Mouse (Mus musculus): ENCODE measurements around the gene Cd3d. TPM values are rescaled to one million over a fixed set of nuclear protein-coding genes. Genes with fewer than 3 reads are reported as not detected.

The Cd3d gene
- polyA plus RNA-seq (2014; fragmentation: Illumina TruSeq; extraction: RNeasy Lipid Tissue Mini Kit (QIAGEN cat#74804); ENCODE audit: low read depth, low replicate concordance): 8.4 TPM

GRCm38 (mm10) chr9:44981676-44982075 is at the start of gene Cd3d:
Gene Cd3d (plus strand): TSS chr9:44981786.

GRCm38 (mm10) chr9:44965126-44965832 is 16.3 kb upstream of the Cd3d start, which contains the start of gene Ube4a:
Gene Ube4a (minus strand): TSS chr9:44965600.

GRCm38 (mm10) chr9:44980242-44980641 is 1.3 kb upstream of the Cd3d start, which contains the start of gene Cd3g:
Gene Cd3g (minus strand): TSS chr9:44980431.

GRCm38 (mm10) chr9:45009180-45010078 is 27.8 kb downstream of the Cd3d start, which contains the start of gene Cd3e:
Gene Cd3e (minus strand): TSS chr9:45009627.

Other genes starting within 250 kb of the Cd3d start
- gene Phldb1, start 246.6 kb upstream of the Cd3d start, polyA plus RNA-seq (2014; fragmentation: Illumina TruSeq; extraction: RNeasy Lipid Tissue Mini Kit (QIAGEN cat#74804); ENCODE audit: low read depth, low replicate concordance): 0.13 TPM
- 120 TPM for gene Arcn1, start 213.9 kb upstream of the Cd3d start, polyA plus RNA-seq (2014; fragmentation: Illumina TruSeq; extraction: RNeasy Lipid Tissue Mini Kit (QIAGEN cat#74804); ENCODE audit: low read depth, low replicate concordance)
- 95.7 TPM for gene Ift46, start 213.9 kb upstream of the Cd3d start, polyA plus RNA-seq (2014; fragmentation: Illumina TruSeq; extraction: RNeasy Lipid Tissue Mini Kit (QIAGEN cat#74804); ENCODE audit: low read depth, low replicate concordance)
- 0.15 TPM for gene Tmem25, start 182.5 kb upstream of the Cd3d start, polyA plus RNA-seq (2014; fragmentation: Illumina TruSeq; extraction: RNeasy Lipid Tissue Mini Kit (QIAGEN cat#74804); ENCODE audit: low read depth, low replicate concordance)
- gene Ttc36, start 178.7 kb upstream of the Cd3d start, polyA plus RNA-seq (2014; fragmentation: Illumina TruSeq; extraction: RNeasy Lipid Tissue Mini Kit (QIAGEN cat#74804); ENCODE audit: low read depth, low replicate concordance): not detected
- gene Kmt2a, start 100.5 kb upstream of the Cd3d start, polyA plus RNA-seq (2014; fragmentation: Illumina TruSeq; extraction: RNeasy Lipid Tissue Mini Kit (QIAGEN cat#74804); ENCODE audit: low read depth, low replicate concordance): 6.7 TPM
- gene Atp5l, start 61.0 kb upstream of the Cd3d start, polyA plus RNA-seq (2014; fragmentation: Illumina TruSeq; extraction: RNeasy Lipid Tissue Mini Kit (QIAGEN cat#74804); ENCODE audit: low read depth, low replicate concordance): 120 TPM
- 46.0 TPM for gene Ube4a, start 16.2 kb upstream of the Cd3d start, polyA plus RNA-seq (2014; fragmentation: Illumina TruSeq; extraction: RNeasy Lipid Tissue Mini Kit (QIAGEN cat#74804); ENCODE audit: low read depth, low replicate concordance)
- 0.28 TPM for gene Cd3g, start 1.4 kb upstream of the Cd3d start, polyA plus RNA-seq (2014; fragmentation: Illumina TruSeq; extraction: RNeasy Lipid Tissue Mini Kit (QIAGEN cat#74804); ENCODE audit: low read depth, low replicate concordance)
- 0.52 TPM for gene Cd3e, start 27.8 kb downstream of the Cd3d start, polyA plus RNA-seq (2014; fragmentation: Illumina TruSeq; extraction: RNeasy Lipid Tissue Mini Kit (QIAGEN cat#74804); ENCODE audit: low read depth, low replicate concordance)
- 0.55 TPM for gene Mpzl2, start 58.0 kb downstream of the Cd3d start, polyA plus RNA-seq (2014; fragmentation: Illumina TruSeq; extraction: RNeasy Lipid Tissue Mini Kit (QIAGEN cat#74804); ENCODE audit: low read depth, low replicate concordance)
- gene Mpzl3, start 73.4 kb downstream of the Cd3d start, polyA plus RNA-seq (2014; fragmentation: Illumina TruSeq; extraction: RNeasy Lipid Tissue Mini Kit (QIAGEN cat#74804); ENCODE audit: low read depth, low replicate concordance): 1.1 TPM
- gene Jaml, start 97.4 kb downstream of the Cd3d start, polyA plus RNA-seq (2014; fragmentation: Illumina TruSeq; extraction: RNeasy Lipid Tissue Mini Kit (QIAGEN cat#74804); ENCODE audit: low read depth, low replicate concordance): 0.22 TPM
- 0.29 TPM for gene Scn2b, start 136.0 kb downstream of the Cd3d start, polyA plus RNA-seq (2014; fragmentation: Illumina TruSeq; extraction: RNeasy Lipid Tissue Mini Kit (QIAGEN cat#74804); ENCODE audit: low read depth, low replicate concordance)
- gene Scn4b, start 156.6 kb downstream of the Cd3d start, polyA plus RNA-seq (2014; fragmentation: Illumina TruSeq; extraction: RNeasy Lipid Tissue Mini Kit (QIAGEN cat#74804); ENCODE audit: low read depth, low replicate concordance): not detected
- gene BC049352, start 200.2 kb downstream of the Cd3d start, polyA plus RNA-seq (2014; fragmentation: Illumina TruSeq; extraction: RNeasy Lipid Tissue Mini Kit (QIAGEN cat#74804); ENCODE audit: low read depth, low replicate concordance): 0.11 TPM
- gene Tmprss4, start 222.3 kb downstream of the Cd3d start, polyA plus RNA-seq (2014; fragmentation: Illumina TruSeq; extraction: RNeasy Lipid Tissue Mini Kit (QIAGEN cat#74804); ENCODE audit: low read depth, low replicate concordance): not detected